Mouse (Mus musculus) left cerebral cortex, adult 18-20 months (tissue): ENCODE data around the gene Prkg1. TPM values are rescaled to one million over a fixed set of nuclear protein-coding genes. Genes with fewer than 3 reads are reported as not detected.
"Not testable (repeated sequence)": the region's sequence is repeated elsewhere in the genome, so short reads cannot be mapped to it uniquely, and the experiment has no call there.

Experiments
- DNase-seq, 2 experiments: peaks; one replicate each; pipeline ENCODE4 v3.0.0; 2021 to 2022; ENCODE audit warnings: low spot score in 2 of 2, mixed read lengths in 1 of 2
- total RNA-seq, 2 experiments: library from RNA; stranded (reverse); gene quantifications; 2 replicates each; pipeline ENCODE4 v1.2.3; 2021

Gene Prkg1
- total RNA-seq, 2 experiments from 2014 or later = 17.0 to 17.5 TPM

- no peak for DNase-seq
Measured at GRCm38 (mm10) chr19:31442311-31442710, 322.5 kb downstream of the Prkg1 start.

- DNase-seq = no peak
Measured at GRCm38 (mm10) chr19:31433446-31433845, 331.4 kb downstream of the Prkg1 start.

- DNase-seq = no peak
Measured at GRCm38 (mm10) chr19:31431411-31431810, 333.4 kb downstream of the Prkg1 start.

GRCm38 (mm10) chr19:31426142-31426541 lies 338.7 kb downstream of the Prkg1 start:
- DNase-seq = no peak

GRCm38 (mm10) chr19:31425199-31425598 lies 339.6 kb downstream of the Prkg1 start:
- no peak for DNase-seq

- no peak for DNase-seq
Measured at GRCm38 (mm10) chr19:31424319-31424718, 340.5 kb downstream of the Prkg1 start.

GRCm38 (mm10) chr19:31413571-31413970 lies 351.3 kb downstream of the Prkg1 start:
- DNase-seq = no peak

- DNase-seq = no peak
Measured at GRCm38 (mm10) chr19:31396096-31396495, 368.7 kb downstream of the Prkg1 start.

GRCm38 (mm10) chr19:31385353-31385752 lies 379.5 kb downstream of the Prkg1 start:
- no peak for DNase-seq

GRCm38 (mm10) chr19:31383881-31384280 lies 381.0 kb downstream of the Prkg1 start:
- DNase-seq = peak; percentile 6 to 31

- DNase-seq = no peak
Measured at GRCm38 (mm10) chr19:31370106-31370505, 394.7 kb downstream of the Prkg1 start.

- DNase-seq = no peak
Measured at GRCm38 (mm10) chr19:31369116-31369515, 395.7 kb downstream of the Prkg1 start.

- DNase-seq = no peak
Measured at GRCm38 (mm10) chr19:31362051-31362450, 402.8 kb downstream of the Prkg1 start.

GRCm38 (mm10) chr19:31361575-31361974 lies 403.3 kb downstream of the Prkg1 start:
- no peak for DNase-seq

GRCm38 (mm10) chr19:31361161-31361560 lies 403.7 kb downstream of the Prkg1 start:
- peak; percentile 38 to 39 for DNase-seq

GRCm38 (mm10) chr19:31354959-31355358 lies 409.9 kb downstream of the Prkg1 start:
- no peak for DNase-seq

- not testable (repeated sequence) for DNase-seq
Measured at GRCm38 (mm10) chr19:31352784-31353183, 412.0 kb downstream of the Prkg1 start.

GRCm38 (mm10) chr19:31351796-31352195 lies 413.0 kb downstream of the Prkg1 start:
- DNase-seq = no peak

GRCm38 (mm10) chr19:31342150-31342549 lies 422.7 kb downstream of the Prkg1 start:
- DNase-seq = peak in 1 of 2 experiments; percentile 24

- DNase-seq = no peak
Measured at GRCm38 (mm10) chr19:31340898-31341297, 423.9 kb downstream of the Prkg1 start.

- no peak for DNase-seq
Measured at GRCm38 (mm10) chr19:31338355-31339101, 426.3 kb downstream of the Prkg1 start.

GRCm38 (mm10) chr19:31337863-31338217 lies 427.0 kb downstream of the Prkg1 start:
- DNase-seq = no peak

- DNase-seq = no peak
Measured at GRCm38 (mm10) chr19:31337163-31337862, 427.5 kb downstream of the Prkg1 start.
